Mouse (Mus musculus) ES-Bruce4 (cell line): ENCODE measurements around the gene Epb41l1.

Source experiments
- CTCF ChIP-seq: IDR thresholded peaks from one replicate; pipeline ENCODE4 v1.8.1; 2011; ENCODE audit warnings: low read depth, low read length
- EP300 ChIP-seq: IDR thresholded peaks from 2 replicates; pipeline ENCODE4 v1.6.1; 2011; ENCODE audit warnings: low read depth, low read length; ENCODE audit not compliant: insufficient read depth
- POLR2A ChIP-seq: IDR thresholded peaks from one replicate; pipeline ENCODE4 v1.8.1; 2011; ENCODE audit warnings: low read length; ENCODE audit not compliant: insufficient read depth

- TF ChIP-seq POLR2A = no peak
- no peak for TF ChIP-seq CTCF
- TF ChIP-seq EP300 = no peak
Observed at GRCm38 (mm10) chr2:156515102-156515501, 94.4 kb downstream of the Epb41l1 start.
